Mouse (Mus musculus) cerebellum, adult 2 months (tissue): ENCODE results near the gene Sun5.

Source experiments
- CTCF ChIP-seq: fragments of 200-500 bp; IDR thresholded peaks from 2 replicates; pipeline ENCODE4 v1.5.1; 2011; ENCODE audit warnings: low read depth, mild to moderate bottlenecking, control low read depth, low read length, moderate library complexity, borderline replicate concordance; ENCODE audit not compliant: insufficient read depth
- POLR2A ChIP-seq: fragments of 200-500 bp; IDR thresholded peaks from 2 replicates; pipeline ENCODE4 v1.6.1; 2011; ENCODE audit warnings: low read length, control low read depth, borderline replicate concordance; ENCODE audit not compliant: insufficient read depth

DNA sequence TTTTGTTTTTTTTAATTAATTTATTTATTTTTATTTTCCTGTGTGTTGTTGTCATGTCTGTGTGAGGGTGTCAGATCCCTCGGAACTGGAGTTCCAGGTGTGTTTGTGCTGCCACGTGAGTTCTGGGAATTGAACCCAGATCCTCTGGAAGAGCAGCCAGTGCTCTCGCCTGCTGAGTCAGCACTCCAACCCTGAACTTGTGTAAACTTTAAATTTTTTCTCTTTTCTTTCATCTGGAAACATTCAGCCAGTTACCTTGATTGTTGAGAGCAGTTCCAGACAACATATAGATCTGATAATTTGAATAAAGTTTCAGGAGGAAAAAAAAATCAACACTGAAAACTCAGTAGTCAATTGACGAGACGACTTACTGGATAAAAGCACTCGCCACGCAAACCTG lies 42.2 kb downstream of the Sun5 start:
- TF ChIP-seq POLR2A (no peak), CTCF (no peak)
